Mouse (Mus musculus) mesoderm, embryonic 11.5 days (tissue): ENCODE measurements around the gene Cwc25.
"Not testable (repeated sequence)": the region's sequence is repeated elsewhere in the genome, so short reads cannot be mapped to it uniquely, and the experiment has no call there.

ENCODE experiments used
- DNase-seq: peaks from one replicate; pipeline ENCODE4 v3.0.0-alpha.2; 2012; ENCODE audit warnings: low read depth, low spot score

The Cwc25 gene

GRCm38 (mm10) chr11:97775808-97776496 lies 9.6 kb upstream of the Cwc25 start, which contains the start of gene 1700001P01Rik:
TSS of gene 1700001P01Rik (minus strand) at chr11:97775918.
- DNase-seq: no peak

DNA sequence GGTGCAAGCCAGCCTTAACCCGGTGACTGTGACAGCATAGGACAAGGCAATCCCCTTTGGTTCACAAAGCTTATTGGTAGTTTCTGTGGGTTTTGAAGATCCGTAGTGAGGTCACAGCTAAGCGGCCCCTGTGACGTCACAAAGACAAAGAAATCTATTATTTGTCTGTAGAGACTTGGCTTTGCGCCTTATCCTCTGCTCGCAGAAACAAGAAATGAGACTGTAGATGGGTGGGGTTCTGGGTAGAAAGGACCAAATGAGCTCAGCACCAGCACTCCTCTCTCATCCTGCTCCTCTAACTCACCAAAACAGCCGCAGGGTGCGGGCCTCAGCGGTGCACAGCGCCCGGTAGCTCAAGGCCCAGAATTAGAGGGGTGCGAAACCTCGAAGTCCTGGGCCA lies 8.8 kb upstream of the Cwc25 start:
- no peak for DNase-seq

DNA sequence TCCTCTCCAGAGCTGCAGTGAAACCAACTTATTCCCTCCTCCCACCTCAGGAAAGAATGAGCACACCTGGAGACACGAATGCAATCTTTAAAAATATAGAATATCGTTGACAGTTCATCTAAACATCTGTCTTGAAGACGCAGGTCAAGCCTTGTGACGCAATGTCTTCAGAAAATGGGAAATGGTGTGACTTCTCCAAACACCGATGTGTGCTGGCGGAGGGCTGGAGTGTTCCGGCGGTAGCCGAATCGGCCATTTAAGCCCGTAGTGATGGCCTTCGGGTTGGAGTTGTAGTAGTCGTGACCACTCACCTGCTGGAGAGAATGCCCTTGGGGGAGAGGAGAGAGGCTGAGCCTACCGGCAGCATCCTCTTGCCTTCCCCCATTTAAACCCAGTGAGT lies 5.1 kb upstream of the Cwc25 start:
- DNase-seq: no peak

- DNase-seq: no peak
Measured at GRCm38 (mm10) chr11:97769704-97770103, 3.3 kb upstream of the Cwc25 start.

GRCm38 (mm10) chr11:97761638-97762037 lies 4.7 kb downstream of the Cwc25 start:
- DNase-seq: no peak

DNA sequence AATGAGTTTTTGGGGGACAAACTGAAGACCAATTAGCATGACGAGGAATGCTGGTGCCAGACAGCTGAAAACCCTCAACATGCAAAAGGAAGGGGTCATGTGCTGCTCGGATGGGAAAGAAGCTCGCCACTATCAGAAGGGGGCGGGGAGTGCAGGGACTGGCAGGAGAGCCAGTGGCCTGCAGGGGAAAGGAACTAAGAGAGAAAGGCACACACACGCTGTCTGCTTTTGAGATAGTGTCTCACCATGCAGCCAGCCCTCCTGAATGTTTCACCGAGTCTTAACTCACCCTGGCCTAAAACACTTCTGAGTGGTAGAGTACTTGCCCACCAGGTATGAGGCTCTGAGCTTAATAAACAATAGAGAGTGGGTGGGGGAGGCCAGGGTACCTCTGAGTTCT lies 7.4 kb downstream of the Cwc25 start:
- DNase-seq: no peak

- DNase-seq: no peak
Measured at GRCm38 (mm10) chr11:97758125-97758524, 8.2 kb downstream of the Cwc25 start.

GRCm38 (mm10) chr11:97753277-97753676 lies 13.1 kb downstream of the Cwc25 start:
- no peak for DNase-seq

- no peak for DNase-seq
Measured at GRCm38 (mm10) chr11:97748496-97748895, 17.9 kb downstream of the Cwc25 start.

GRCm38 (mm10) chr11:97747773-97748172 lies 18.6 kb downstream of the Cwc25 start:
- no peak for DNase-seq

DNA sequence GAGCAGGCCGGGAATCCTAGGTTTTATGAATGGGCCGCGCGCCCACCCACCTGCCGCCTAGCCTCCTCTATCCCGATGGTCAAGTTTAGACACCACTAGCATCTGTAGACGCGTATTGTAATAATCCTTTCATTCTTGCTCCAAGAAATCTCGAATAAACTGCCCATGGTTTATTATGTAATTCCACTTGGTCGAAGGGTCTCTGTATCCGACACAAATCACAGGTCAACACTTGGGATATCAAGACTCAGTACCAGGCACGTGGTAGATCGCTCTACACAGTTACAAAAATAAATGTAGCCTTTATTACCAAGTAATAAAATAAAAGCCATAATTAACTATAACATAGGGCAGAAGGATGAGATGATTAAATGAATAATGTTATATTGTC lies 21.0 kb downstream of the Cwc25 start:
- no peak for DNase-seq

DNA sequence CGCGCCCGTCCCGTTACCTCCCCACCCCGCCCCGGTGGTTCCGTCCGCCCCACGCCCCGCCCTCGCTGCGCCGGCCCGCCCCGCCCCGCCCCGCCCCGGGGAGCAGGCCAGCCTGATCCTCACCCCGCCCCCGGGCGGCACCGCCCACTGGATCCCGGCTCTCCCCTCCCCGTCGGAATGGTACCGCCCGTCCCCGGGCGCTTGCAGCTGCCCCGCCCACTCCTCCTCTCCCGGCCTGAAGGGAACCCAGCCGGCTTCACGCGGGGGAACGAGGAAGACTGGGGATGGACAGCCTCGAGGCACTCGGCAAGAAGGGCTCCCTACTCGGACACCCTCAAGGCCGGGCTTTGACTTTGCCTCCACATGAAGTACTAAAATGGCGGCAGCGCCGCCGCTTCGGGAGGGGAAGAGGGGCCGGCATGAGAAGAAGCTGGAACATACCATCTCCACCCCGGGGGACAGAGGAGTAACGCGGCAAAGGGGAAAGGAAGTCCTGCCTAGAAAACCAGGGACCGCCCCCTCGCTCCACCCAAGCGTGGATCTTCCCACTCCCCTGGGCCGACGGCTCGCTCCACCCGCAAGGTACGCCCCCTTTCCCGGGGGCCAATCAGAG lies 21.5 kb downstream of the Cwc25 start:
- DNase-seq: peak; percentile 99

- peak; percentile 41 for DNase-seq
Measured at GRCm38 (mm10) chr11:97744063-97744717, 22.2 kb downstream of the Cwc25 start, which contains the start of gene Pip4k2b. TSS of gene Pip4k2b (minus strand) at chr11:97744704.

DNA sequence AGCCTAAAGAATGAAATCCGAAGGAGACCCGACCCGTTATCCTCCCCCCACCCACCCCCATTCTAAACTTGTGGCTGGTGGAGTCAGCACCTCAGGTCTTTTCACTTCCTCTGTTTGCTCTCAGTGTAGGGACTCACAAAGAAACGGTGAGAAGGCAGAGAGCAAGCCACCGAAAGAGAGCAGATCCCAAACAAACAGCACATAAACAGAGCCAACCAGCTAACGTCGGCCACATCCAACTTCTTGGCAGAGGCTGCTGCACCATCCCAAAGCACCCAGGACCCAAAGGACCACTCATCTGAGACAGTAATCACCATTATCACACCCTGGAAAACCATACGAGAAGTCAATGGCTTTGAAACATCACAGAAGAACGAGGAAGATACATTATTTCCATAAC lies 22.9 kb downstream of the Cwc25 start:
- DNase-seq: no peak

- no peak for DNase-seq
Measured at GRCm38 (mm10) chr11:97742591-97742990, 23.8 kb downstream of the Cwc25 start.

- no peak for DNase-seq
Measured at GRCm38 (mm10) chr11:97742157-97742556, 24.2 kb downstream of the Cwc25 start.

GRCm38 (mm10) chr11:97740190-97740589 lies 26.2 kb downstream of the Cwc25 start:
- DNase-seq: no peak

DNA sequence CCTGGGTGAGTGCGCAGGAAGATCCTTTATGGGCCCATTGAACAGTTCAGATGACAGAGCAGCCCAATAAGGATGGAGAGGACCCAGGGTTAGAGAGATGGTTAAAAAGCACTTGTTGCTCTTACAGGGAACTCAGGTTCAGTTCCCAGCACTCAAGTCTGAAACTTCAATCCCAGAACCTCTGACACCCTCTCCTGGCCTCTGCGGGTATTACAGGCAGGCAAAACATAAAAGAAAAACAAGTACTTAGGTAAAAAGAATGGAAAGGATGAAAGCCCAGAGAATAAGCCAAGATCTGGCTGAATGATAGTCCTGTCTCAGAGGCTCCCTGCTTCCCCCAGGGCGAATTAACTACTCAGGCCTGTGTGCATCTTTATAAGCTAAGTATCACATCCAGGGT lies 27.2 kb downstream of the Cwc25 start:
- DNase-seq: no peak

- DNase-seq: no peak
Measured at GRCm38 (mm10) chr11:97738703-97739102, 27.7 kb downstream of the Cwc25 start.

- no peak for DNase-seq
Measured at GRCm38 (mm10) chr11:97737600-97737999, 28.8 kb downstream of the Cwc25 start.

- DNase-seq: no peak
Measured at GRCm38 (mm10) chr11:97736645-97737044, 29.7 kb downstream of the Cwc25 start.

- not testable (repeated sequence) for DNase-seq
Measured at GRCm38 (mm10) chr11:97734810-97735209, 31.5 kb downstream of the Cwc25 start.

- peak; percentile 55 for DNase-seq
Measured at GRCm38 (mm10) chr11:97733689-97734088, 32.7 kb downstream of the Cwc25 start.
